Mouse (Mus musculus) skeletal muscle tissue, adult 2 months (tissue): ENCODE measurements around the gene Npy.

Source experiments
- DNase-seq: peaks from one replicate; pipeline ENCODE4 v3.0.0-alpha.2; 2012; ENCODE audit warnings: low read depth, low spot score

Gene Npy

GRCm38 (mm10) chr6:49821961-49822870 is at the start of gene Npy:
TSS of gene Npy (plus strand) at chr6:49822710.
- no peak for DNase-seq

- DNase-seq, result no peak
Measured at GRCm38 (mm10) chr6:49775006-49775405, 47.5 kb upstream of the Npy start.

- DNase-seq, result no peak
Measured at GRCm38 (mm10) chr6:49778109-49778508, 44.4 kb upstream of the Npy start.

- DNase-seq, result no peak
Measured at GRCm38 (mm10) chr6:49778729-49779128, 43.8 kb upstream of the Npy start.

- DNase-seq, result no peak
Measured at GRCm38 (mm10) chr6:49779606-49780005, 42.9 kb upstream of the Npy start.

- no peak for DNase-seq
Measured at GRCm38 (mm10) chr6:49780846-49781400, 41.6 kb upstream of the Npy start.

GRCm38 (mm10) chr6:49781852-49782251 is 40.7 kb upstream of the Npy start:
- DNase-seq, result no peak

GRCm38 (mm10) chr6:49782679-49783078 is 39.8 kb upstream of the Npy start:
- no peak for DNase-seq

GRCm38 (mm10) chr6:49792524-49792923 is 30.0 kb upstream of the Npy start:
- no peak for DNase-seq

- DNase-seq, result no peak
Measured at GRCm38 (mm10) chr6:49804105-49804504, 18.4 kb upstream of the Npy start.

GRCm38 (mm10) chr6:49808076-49808475 is 14.4 kb upstream of the Npy start:
- no peak for DNase-seq

GRCm38 (mm10) chr6:49817183-49817582 is 5.3 kb upstream of the Npy start:
- no peak for DNase-seq

- no peak for DNase-seq
Measured at GRCm38 (mm10) chr6:49817625-49818024, 4.9 kb upstream of the Npy start.

GRCm38 (mm10) chr6:49822871-49823230 is 341 bp downstream of the Npy start:
- no peak for DNase-seq

GRCm38 (mm10) chr6:49823371-49823770 is 861 bp downstream of the Npy start:
- no peak for DNase-seq

- DNase-seq, result no peak
Measured at GRCm38 (mm10) chr6:49823821-49824220, 1.3 kb downstream of the Npy start.

- DNase-seq, result no peak
Measured at GRCm38 (mm10) chr6:49831579-49831978, 9.1 kb downstream of the Npy start.

- no peak for DNase-seq
Measured at GRCm38 (mm10) chr6:49856830-49857229, 34.3 kb downstream of the Npy start.

- no peak for DNase-seq
Measured at GRCm38 (mm10) chr6:49867571-49867970, 45.1 kb downstream of the Npy start.

GRCm38 (mm10) chr6:49871071-49871470 is 48.6 kb downstream of the Npy start:
- no peak for DNase-seq

- DNase-seq, result no peak
Measured at GRCm38 (mm10) chr6:49873556-49873955, 51.0 kb downstream of the Npy start.

- DNase-seq, result no peak
Measured at GRCm38 (mm10) chr6:49875160-49875559, 52.6 kb downstream of the Npy start.

GRCm38 (mm10) chr6:49875791-49876190 is 53.3 kb downstream of the Npy start:
- DNase-seq, result no peak
